27 mouse cellular contexts compared by ENCODE assay signal in genomic region chr16:93982341-93982740, GRCm38 (mm10). TPM values are rescaled to one million over a fixed set of nuclear protein-coding genes. Genes with fewer than 3 reads are reported as not detected.
DNase-seq lines count a peak whose midpoint lies in the region; TF ChIP-seq lines count a peak whose summit lies in the region.
"Had no signal": no experiment of that assay in that cellular context is flagged by ENCODE, and none has a peak within 500 bp of the region (broad histone marks: within the 10 kb centered on the region; RNA-seq: fewer than 3 reads in every experiment).

No protein-coding gene starts in this region.

- H3K36me3 ChIP-seq in testis, adult 2 months (ENCODE audit: control insufficient read depth, insufficient read depth, low read length) = no peaks in the 10 kb centered on the region
- no peaks in the 10 kb centered on the region for H3K36me3 ChIP-seq in splenic B cell, adult 2 months (ENCODE audit: control insufficient read depth, insufficient read depth, low read length, poor library complexity, severe bottlenecking)
- no peaks in the 10 kb centered on the region for H3K36me3 ChIP-seq in heart, embryonic 10.5 days
- H3K36me3 ChIP-seq: embryonic facial prominence, embryonic 12.5 days; heart, embryonic 12.5 days; hindbrain, embryonic 13.5 days; midbrain, embryonic 10.5 days had no signal

- TF ChIP-seq POLR2A in testis, adult 2 months (IDR thresholded peaks at IDR 0.05; ENCODE audit: control insufficient read depth, low read depth, low read length) = peak; percentile 98

- H3K27ac ChIP-seq in testis, adult 2 months (ENCODE audit: control insufficient read depth, insufficient read depth, low read depth, low read length) = peak overlapping the region; percentile 91
- H3K27ac ChIP-seq in heart, embryonic 10.5 days = no peak overlapping the region
- H3K27ac ChIP-seq: forebrain, embryonic 13.5 days; liver, embryonic 14.5 days; midbrain, embryonic 10.5 days had no signal

- peak overlapping the region; percentile 93 for H3K4me3 ChIP-seq in testis, adult 2 months (ENCODE audit: control insufficient read depth, low read depth, low read length)
- H3K4me3 ChIP-seq in heart, embryonic 10.5 days = no peak overlapping the region
- H3K4me3 ChIP-seq: embryonic facial prominence, embryonic 12.5 days; erythroblast, embryonic 14.5 days; forebrain, embryonic 13.5 days; heart, embryonic 12.5 days; hindbrain, embryonic 13.5 days; midbrain, embryonic 10.5 days had no signal

- WGBS in heart, embryonic 10.5 days = 78% methylated on average over 11 of the region's 11 CpGs

- TF ChIP-seq CTCF in testis, adult 2 months (IDR thresholded peaks at IDR 0.05; ENCODE audit: control insufficient read depth, insufficient read depth, insufficient replicate concordance, low read depth, low read length) = 0 out of 2 replicates have a peak, but pooled peaks have one; percentile 12

- no peaks in the 10 kb centered on the region for H3K27me3 ChIP-seq in testis, adult 2 months (ENCODE audit: control insufficient read depth, insufficient read depth, low read length)
- H3K27me3 ChIP-seq in splenic B cell, adult 2 months (ENCODE audit: control insufficient read depth, insufficient read depth, low read length, poor library complexity, severe bottlenecking) = no peaks in the 10 kb centered on the region
- no peaks in the 10 kb centered on the region for H3K27me3 ChIP-seq in heart, embryonic 10.5 days (ENCODE audit: insufficient read depth, poor library complexity, severe bottlenecking)
- H3K27me3 ChIP-seq: embryonic facial prominence, embryonic 12.5 days; heart, embryonic 12.5 days; hindbrain, embryonic 13.5 days had no signal

- DNase-seq in testis, postnatal 10 days (ENCODE audit: low spot score) = no peak
- peak; percentile 42 for DNase-seq in ZHBTc4 (ENCODE audit: low read depth, low spot score)
- DNase-seq in splenic B cell, adult 2 months (ENCODE audit: low read depth, low spot score) = peak; percentile 34
- peak; percentile 61 for DNase-seq in thymus, postnatal 4 days
- no peak for DNase-seq in layer of hippocampus, adult 8-10 months (ENCODE audit: low spot score in 2 of 2)
- no peak for DNase-seq in heart, embryonic 10.5 days (ENCODE audit: low spot score)
- no peak for DNase-seq in heart, adult 18-20 months
- DNase-seq: adrenal gland, adult 2 months; cerebellum, adult 2 months; gastrocnemius, postnatal 25 days; heart, postnatal 14 days; kidney, adult 2 months; kidney, postnatal 36 days; lung, postnatal 14 days; right cerebral cortex, postnatal 25 days had no signal

- peaks cover 6% of the 10 kb centered on the region; the same call in 1 of the 2 replicates for H3K4me1 ChIP-seq in testis, adult 2 months (ENCODE audit: control insufficient read depth, insufficient read depth, low read length)
- H3K4me1 ChIP-seq in heart, embryonic 10.5 days = peaks cover 13% of the 10 kb centered on the region
- H3K4me1 ChIP-seq: forebrain, embryonic 13.5 days; heart, embryonic 12.5 days; midbrain, embryonic 10.5 days had no signal

- no peaks in the 10 kb centered on the region for H3K9me3 ChIP-seq in heart, embryonic 10.5 days
- H3K9me3 ChIP-seq: embryonic facial prominence, embryonic 12.5 days; forebrain, embryonic 13.5 days; hindbrain, embryonic 13.5 days; midbrain, embryonic 10.5 days had no signal

RNA-seq across cellular contexts. Expression of gene Cldn14, which starts 26.3 kb away (rescaled TPM):
- 1.0 and 2.3 TPM in 2 replicates for polyA plus RNA-seq in testis, adult 2 months (2012; rRNA removed)
- 1 to 10 TPM in 3 of 4 experiments, under 1 TPM in 1; 0.72 to 1.4 (median 1.3) TPM for total RNA-seq in layer of hippocampus, adult 8-10 months (2022)
- not detected in 2 replicates for polyA plus RNA-seq in heart, embryonic 10.5 days (2016; fragmentation: Nextera tagmentation; extraction: Ambion mirVana)
- total RNA-seq in heart, adult 18-20 months (2021) = not detected
- total RNA-seq: adrenal gland, adult 2 months; gastrocnemius, postnatal 25 days; heart, postnatal 14 days; midbrain, postnatal 0 days had no signal
- polyA plus RNA-seq: C2C12; forebrain, embryonic 13.5 days; heart, embryonic 12.5 days; hindbrain, embryonic 13.5 days; inflammation-experienced regulatory T-cells, adult 6 months; limb, embryonic 14.5 days; midbrain, embryonic 10.5 days had no signal

Comparison
In these comparisons a context has a peak if more than half of its experiments do, and no peak if none do; other contexts are left out.
1. DNase-seq: peak in ZHBTc4 (single experiment), splenic B cell, adult 2 months (single experiment) and thymus, postnatal 4 days (single experiment); none in testis, postnatal 10 days (single experiment), layer of hippocampus, adult 8-10 months (0 of 2), heart, embryonic 10.5 days (single experiment) and heart, adult 18-20 months (0 of 2).